Mouse (Mus musculus): ENCODE results near the gene Avpi1.
A peak's percentile ranks its signal among the peaks of the same experiment; 100 is the strongest.

DNA sequence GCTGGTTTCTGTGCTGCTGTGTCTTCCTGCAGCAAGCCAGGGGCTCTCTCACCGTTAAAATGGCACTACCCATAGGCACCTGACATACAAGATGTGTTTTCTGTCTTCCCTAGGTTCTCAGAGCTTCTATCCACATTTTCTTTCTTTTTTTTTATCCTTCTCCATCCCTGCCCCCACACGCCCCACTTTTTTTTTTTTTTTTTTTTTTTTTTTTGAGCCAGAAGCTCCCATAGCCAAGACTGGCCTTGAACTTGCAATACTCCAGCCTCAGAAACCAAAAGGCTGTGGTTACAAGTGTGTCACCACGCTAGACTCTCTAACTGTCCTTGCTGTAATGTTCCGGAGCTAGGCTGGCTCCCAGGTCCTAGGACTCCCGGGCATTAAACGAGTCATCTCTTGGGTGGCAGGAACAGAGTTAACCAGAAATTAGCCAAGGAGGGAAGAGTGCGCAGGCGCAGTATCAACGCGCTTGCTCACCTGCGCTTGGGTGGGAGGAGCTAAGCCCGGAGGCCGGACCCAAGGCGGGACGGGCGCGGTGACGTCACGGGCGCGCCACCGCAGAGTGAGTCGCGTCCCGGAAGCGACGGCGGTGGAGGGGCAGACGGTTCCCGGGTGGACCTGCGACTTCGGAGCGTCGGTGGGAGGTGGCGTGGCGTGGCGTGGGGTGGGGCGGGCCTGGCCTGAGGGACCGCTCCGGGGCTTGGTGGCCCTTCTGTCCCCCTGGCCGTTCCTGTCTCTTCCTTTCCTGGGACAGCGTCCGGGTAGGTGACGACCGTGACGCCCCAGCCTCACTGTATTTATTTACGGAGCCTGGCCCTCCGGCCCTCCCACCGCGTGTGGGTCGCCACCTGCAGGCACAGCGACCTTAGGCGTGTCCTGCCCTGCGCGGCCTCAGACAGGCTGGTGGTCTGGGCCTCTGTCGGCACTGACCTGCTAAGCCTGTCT, 41.4 kb upstream of the Avpi1 start:
- TF ChIP-seq POLR2A (IDR thresholded peaks at IDR 0.05; ENCODE audit: control insufficient read depth in 1 of 2, insufficient read depth in 1 of 2, low read depth in 1 of 2, low read length in 2 of 2, poor library complexity in 1 of 2) (peak; percentile 83 to 89), CHD1 (IDR thresholded peaks at IDR 0.05; ENCODE audit: low read depth, low read length) (peak; percentile 36; the same call in 1 of the 2 replicates), EP300 (IDR thresholded peaks at IDR 0.05; ENCODE audit: low read depth in 1 of 2, low read length in 2 of 2) (peak in 1 of 2 experiments; percentile 32; a peak in 1 of 4 replicates)
